28 mouse cellular contexts compared by ENCODE assay signal in genomic region chr10:11922132-11922531, GRCm38 (mm10).
"Had no signal": no experiment of that assay in that cellular context is flagged by ENCODE, and none has a peak within 500 bp of the region (broad histone marks: within the 10 kb centered on the region; RNA-seq: fewer than 3 reads in every experiment).

No protein-coding gene starts in this region.

- H3K9ac ChIP-seq: embryonic facial prominence, embryonic 12.5 days; embryonic facial prominence, embryonic 13.5 days; embryonic facial prominence, embryonic 15.5 days; forebrain, embryonic 12.5 days; forebrain, embryonic 13.5 days; forebrain, embryonic 15.5 days had no signal

- ATAC-seq: forebrain, embryonic 13.5 days; forebrain, embryonic 14.5 days; forebrain, embryonic 15.5 days; forebrain, embryonic 16.5 days had no signal

- H3K9me3 ChIP-seq: embryonic facial prominence, embryonic 10.5 days; embryonic facial prominence, embryonic 12.5 days; embryonic facial prominence, embryonic 13.5 days; embryonic facial prominence, embryonic 15.5 days; forebrain, embryonic 12.5 days; forebrain, embryonic 13.5 days; forebrain, embryonic 15.5 days; heart, embryonic 10.5 days had no signal

- H3K4me2 ChIP-seq: embryonic facial prominence, embryonic 12.5 days; embryonic facial prominence, embryonic 13.5 days; embryonic facial prominence, embryonic 15.5 days; forebrain, embryonic 12.5 days; forebrain, embryonic 13.5 days; forebrain, embryonic 15.5 days; heart, embryonic 11.5 days had no signal

- H3K4me1 ChIP-seq: embryonic facial prominence, embryonic 10.5 days; embryonic facial prominence, embryonic 12.5 days; embryonic facial prominence, embryonic 13.5 days; embryonic facial prominence, embryonic 15.5 days; forebrain, embryonic 12.5 days; forebrain, embryonic 13.5 days; forebrain, embryonic 15.5 days; heart, embryonic 10.5 days had no signal

- DNase-seq: cerebellum, adult 8-10 months; cerebellum, adult 9-10 months; cerebellum, adult 9-11 months; cerebellum, postnatal 10 days; cerebellum, postnatal 14 days; cerebellum, postnatal 25 days; cerebellum, postnatal 36 days; embryo, embryonic 11 days; gastrocnemius, adult 2 months; gastrocnemius, postnatal 10 days; gastrocnemius, postnatal 14 days; gastrocnemius, postnatal 25 days; gastrocnemius, postnatal 36 days; heart, adult 11 months; heart, adult 18-20 months; heart, adult 2 months had no signal

- H3K36me3 ChIP-seq: embryonic facial prominence, embryonic 10.5 days; embryonic facial prominence, embryonic 12.5 days; embryonic facial prominence, embryonic 13.5 days; embryonic facial prominence, embryonic 15.5 days; forebrain, embryonic 12.5 days; forebrain, embryonic 15.5 days; heart, embryonic 10.5 days had no signal

- H3K27ac ChIP-seq: embryonic facial prominence, embryonic 10.5 days; embryonic facial prominence, embryonic 12.5 days; embryonic facial prominence, embryonic 13.5 days; embryonic facial prominence, embryonic 15.5 days; forebrain, embryonic 12.5 days; forebrain, embryonic 13.5 days; forebrain, embryonic 15.5 days; gastrocnemius, adult 2 months; heart, adult 2 months; heart, embryonic 10.5 days had no signal

- H3K27me3 ChIP-seq: embryonic facial prominence, embryonic 12.5 days; embryonic facial prominence, embryonic 13.5 days; embryonic facial prominence, embryonic 15.5 days; forebrain, embryonic 12.5 days; forebrain, embryonic 13.5 days; forebrain, embryonic 15.5 days had no signal

- H3K4me3 ChIP-seq: embryonic facial prominence, embryonic 10.5 days; embryonic facial prominence, embryonic 12.5 days; embryonic facial prominence, embryonic 13.5 days; embryonic facial prominence, embryonic 15.5 days; erythroblast, embryonic 14.5 days; forebrain, embryonic 12.5 days; forebrain, embryonic 13.5 days; forebrain, embryonic 15.5 days; gastrocnemius, adult 2 months; heart, adult 2 months; heart, embryonic 10.5 days had no signal
